In the genomic region with DNA sequence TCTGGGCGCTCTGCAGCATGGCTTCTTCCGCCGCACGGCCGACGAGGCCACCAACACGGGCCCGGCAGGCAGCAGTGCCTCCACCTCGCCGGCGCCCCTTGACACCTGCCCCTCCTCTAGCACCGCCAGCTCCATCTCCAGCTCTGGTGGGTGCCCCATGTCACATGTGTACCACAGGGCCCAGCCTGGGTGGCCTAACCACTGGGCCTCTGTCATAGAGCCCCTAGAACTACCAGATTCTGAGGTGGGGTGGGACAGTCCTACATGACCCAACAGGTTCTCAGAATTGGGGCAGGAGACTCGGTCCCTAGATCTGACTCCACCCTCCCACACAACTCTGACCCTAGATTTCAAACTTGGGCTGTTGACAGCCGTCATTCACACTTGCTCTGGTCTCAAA, we compare ENCODE assay signal across 32 mouse cellular contexts. TPM values are rescaled to one million over a fixed set of nuclear protein-coding genes. Genes with fewer than 3 reads are reported as not detected.
DNase-seq lines count a peak whose midpoint lies in the region; ATAC-seq and TF ChIP-seq lines count a peak whose summit lies in the region.
"Had no signal": no experiment of that assay in that cellular context is flagged by ENCODE, and none has a peak within 500 bp of the region (broad histone marks: within the 10 kb centered on the region; RNA-seq: fewer than 3 reads in every experiment).

No protein-coding gene starts in this region.

- peak; percentile 46; the same call in 1 of the 2 replicates for ATAC-seq in heart, embryonic 11.5 days (replicated peaks; ENCODE audit: insufficient number of reproducible peaks, low FRiP score, low TSS enrichment)
- no peak for ATAC-seq in heart, embryonic 12.5 days (ENCODE audit: insufficient number of reproducible peaks, low FRiP score)
- 0 out of 2 replicates have a peak, but pooled peaks have one; percentile 12 for ATAC-seq in lung, postnatal 0 days
- 0 out of 2 replicates have a peak, but pooled peaks have one; percentile 12 for ATAC-seq in stomach, embryonic 15.5 days (ENCODE audit: insufficient read depth, low FRiP score, low read depth)
- no peak for ATAC-seq in stomach, postnatal 0 days (ENCODE audit: low FRiP score, low TSS enrichment)
- ATAC-seq in midbrain, embryonic 16.5 days = 0 out of 2 replicates have a peak, but pooled peaks have one; percentile 25
- ATAC-seq: forebrain, embryonic 13.5 days; liver, embryonic 12.5 days had no signal

- TF ChIP-seq EP300 in lung, postnatal 0 days (IDR thresholded peaks at IDR 0.05) = no peak
- TF ChIP-seq EP300 in stomach, postnatal 0 days (optimal IDR thresholded peaks at IDR 0.05) = no peak

- TF ChIP-seq CTCF in lung, postnatal 0 days (IDR thresholded peaks at IDR 0.05) = no peak
- TF ChIP-seq CTCF in stomach, postnatal 0 days (IDR thresholded peaks at IDR 0.05; ENCODE audit: low read depth) = no peak

- H3K9me3 ChIP-seq in heart, embryonic 11.5 days (replicated peaks; ENCODE audit: control insufficient read depth, low read length) = no peaks in the 10 kb centered on the region
- no peaks in the 10 kb centered on the region for H3K9me3 ChIP-seq in heart, embryonic 12.5 days (replicated peaks)
- no peaks in the 10 kb centered on the region for H3K9me3 ChIP-seq in lung, postnatal 0 days (ENCODE audit: low read length)
- H3K9me3 ChIP-seq in stomach, embryonic 15.5 days = no peaks in the 10 kb centered on the region
- no peaks in the 10 kb centered on the region for H3K9me3 ChIP-seq in stomach, postnatal 0 days (ENCODE audit: control insufficient read depth, low read length)
- no peaks in the 10 kb centered on the region for H3K9me3 ChIP-seq in midbrain, embryonic 16.5 days (replicated peaks; ENCODE audit: control insufficient read depth, low read length, poor library complexity, severe bottlenecking)
- H3K9me3 ChIP-seq: forebrain, embryonic 13.5 days; hindbrain, embryonic 13.5 days; liver, embryonic 12.5 days; neural tube, embryonic 12.5 days had no signal

- H3K4me3 ChIP-seq in heart, embryonic 11.5 days (ENCODE audit: low read depth, low read length) = no peak overlapping the region
- no peak overlapping the region for H3K4me3 ChIP-seq in heart, embryonic 12.5 days
- H3K4me3 ChIP-seq in lung, postnatal 0 days (ENCODE audit: low read depth, low read length) = no peak overlapping the region
- H3K4me3 ChIP-seq in stomach, embryonic 15.5 days (replicated peaks) = no peak overlapping the region
- no peak overlapping the region for H3K4me3 ChIP-seq in stomach, postnatal 0 days (ENCODE audit: low read depth, low read length)
- no peak overlapping the region for H3K4me3 ChIP-seq in midbrain, embryonic 16.5 days (ENCODE audit: low read depth, low read length)
- H3K4me3 ChIP-seq: forebrain, embryonic 13.5 days; hindbrain, embryonic 13.5 days; left cerebral cortex, adult 2 months; liver, embryonic 12.5 days; neural tube, embryonic 12.5 days had no signal

- H3K4me1 ChIP-seq in heart, embryonic 11.5 days (ENCODE audit: control insufficient read depth, insufficient read depth, low read length) = peaks cover 3% of the 10 kb centered on the region
- peaks cover 6% of the 10 kb centered on the region for H3K4me1 ChIP-seq in heart, embryonic 12.5 days (replicated peaks)
- no peaks in the 10 kb centered on the region for H3K4me1 ChIP-seq in lung, postnatal 0 days (ENCODE audit: insufficient read depth, low read depth, low read length)
- peaks cover 3% of the 10 kb centered on the region for H3K4me1 ChIP-seq in stomach, embryonic 15.5 days
- H3K4me1 ChIP-seq in stomach, postnatal 0 days (replicated peaks; ENCODE audit: control insufficient read depth, insufficient read depth) = no peaks in the 10 kb centered on the region
- H3K4me1 ChIP-seq in midbrain, embryonic 16.5 days (ENCODE audit: control insufficient read depth, insufficient read depth, low read length) = peaks cover 7% of the 10 kb centered on the region

- H3K4me2 ChIP-seq in heart, embryonic 11.5 days = no peak overlapping the region
- H3K4me2 ChIP-seq in heart, embryonic 12.5 days = no peak overlapping the region
- no peak overlapping the region for H3K4me2 ChIP-seq in lung, postnatal 0 days (replicated peaks; ENCODE audit: low read depth, low read length)
- H3K4me2 ChIP-seq in stomach, embryonic 15.5 days = no peak overlapping the region
- H3K4me2 ChIP-seq in stomach, postnatal 0 days (replicated peaks; ENCODE audit: low read depth) = no peak overlapping the region
- no peak overlapping the region for H3K4me2 ChIP-seq in midbrain, embryonic 16.5 days (ENCODE audit: low read length)
- H3K4me2 ChIP-seq: forebrain, embryonic 13.5 days; hindbrain, embryonic 13.5 days; liver, embryonic 12.5 days; neural tube, embryonic 12.5 days had no signal

- 89% methylated on average over 14 of the region's 14 CpGs for WGBS in heart, embryonic 11.5 days (ENCODE audit: insufficient replicate concordance)
- 88% methylated on average over 14 of the region's 14 CpGs for WGBS in heart, embryonic 12.5 days
- WGBS in lung, postnatal 0 days = 91% methylated on average over 14 of the region's 14 CpGs
- WGBS in stomach, embryonic 15.5 days = 92% methylated on average over 14 of the region's 14 CpGs
- 92% methylated on average over 14 of the region's 14 CpGs for WGBS in stomach, postnatal 0 days
- WGBS in midbrain, embryonic 16.5 days = 95% methylated on average over 14 of the region's 14 CpGs

- H3K27me3 ChIP-seq in heart, embryonic 11.5 days (ENCODE audit: control insufficient read depth, insufficient read depth, low read length) = no peaks in the 10 kb centered on the region
- H3K27me3 ChIP-seq in heart, embryonic 12.5 days (replicated peaks) = no peaks in the 10 kb centered on the region
- no peaks in the 10 kb centered on the region for H3K27me3 ChIP-seq in lung, postnatal 0 days (replicated peaks; ENCODE audit: insufficient read depth, low read length)
- H3K27me3 ChIP-seq in stomach, embryonic 15.5 days (replicated peaks) = no peaks in the 10 kb centered on the region
- H3K27me3 ChIP-seq in stomach, postnatal 0 days (ENCODE audit: control insufficient read depth, insufficient read depth, low read length) = no peaks in the 10 kb centered on the region
- H3K27me3 ChIP-seq in midbrain, embryonic 16.5 days (ENCODE audit: control insufficient read depth, insufficient read depth, low read depth, low read length) = no peaks in the 10 kb centered on the region
- H3K27me3 ChIP-seq: forebrain, embryonic 13.5 days; hindbrain, embryonic 13.5 days; liver, embryonic 12.5 days; neural tube, embryonic 12.5 days had no signal

- no peak overlapping the region for H3K9ac ChIP-seq in heart, embryonic 11.5 days (ENCODE audit: low read depth, low read length)
- H3K9ac ChIP-seq in heart, embryonic 12.5 days = no peak overlapping the region
- no peak overlapping the region for H3K9ac ChIP-seq in lung, postnatal 0 days (replicated peaks; ENCODE audit: low read depth)
- H3K9ac ChIP-seq in stomach, embryonic 15.5 days = no peak overlapping the region
- no peak overlapping the region for H3K9ac ChIP-seq in stomach, postnatal 0 days (ENCODE audit: low read length)
- H3K9ac ChIP-seq in midbrain, embryonic 16.5 days (ENCODE audit: low read depth, low read length) = no peak overlapping the region
- H3K9ac ChIP-seq: forebrain, embryonic 13.5 days; hindbrain, embryonic 13.5 days; liver, embryonic 12.5 days; liver, postnatal 0 days; neural tube, embryonic 12.5 days had no signal

- DNase-seq in lung, postnatal 0 days (ENCODE audit: low spot score) = no peak
- DNase-seq in lung, postnatal 4 days = no peak
- no peak for DNase-seq in stomach, postnatal 0 days (ENCODE audit: low spot score)
- no peak for DNase-seq in layer of hippocampus, adult 18-20 months (ENCODE audit: low spot score in 2 of 2)
- DNase-seq: adrenal gland, postnatal 10 days; cerebellum, adult 8-10 months; cerebellum, postnatal 25 days; heart, postnatal 36 days; kidney, adult 9 months; kidney, postnatal 14 days; liver, postnatal 0 days; right cerebral cortex, postnatal 4 days; thymus, postnatal 4 days had no signal

- no peak overlapping the region for H3K27ac ChIP-seq in heart, embryonic 11.5 days (ENCODE audit: low read depth, low read length)
- no peak overlapping the region for H3K27ac ChIP-seq in heart, embryonic 12.5 days (ENCODE audit: poor library complexity, severe bottlenecking)
- no peak overlapping the region for H3K27ac ChIP-seq in lung, postnatal 0 days (ENCODE audit: low read length)
- no peak overlapping the region for H3K27ac ChIP-seq in stomach, embryonic 15.5 days
- no peak overlapping the region for H3K27ac ChIP-seq in stomach, postnatal 0 days (replicated peaks)
- no peak overlapping the region for H3K27ac ChIP-seq in midbrain, embryonic 16.5 days (ENCODE audit: low read length)
- H3K27ac ChIP-seq: forebrain, embryonic 13.5 days; hindbrain, embryonic 13.5 days; left cerebral cortex, adult 2 months; liver, embryonic 12.5 days; macrophage; neural tube, embryonic 12.5 days had no signal

- peaks cover 76% of the 10 kb centered on the region for H3K36me3 ChIP-seq in heart, embryonic 11.5 days (ENCODE audit: control insufficient read depth, insufficient read depth, low read length)
- peaks cover 95% of the 10 kb centered on the region for H3K36me3 ChIP-seq in heart, embryonic 12.5 days
- peaks cover 52% of the 10 kb centered on the region for H3K36me3 ChIP-seq in lung, postnatal 0 days (ENCODE audit: insufficient read depth, low read length)
- H3K36me3 ChIP-seq in stomach, embryonic 15.5 days = peaks cover 81% of the 10 kb centered on the region
- peaks cover 33% of the 10 kb centered on the region for H3K36me3 ChIP-seq in stomach, postnatal 0 days (ENCODE audit: control insufficient read depth, insufficient read depth, low read length)
- H3K36me3 ChIP-seq in midbrain, embryonic 16.5 days (ENCODE audit: control insufficient read depth, insufficient read depth, low read length) = peaks cover 71% of the 10 kb centered on the region

RNA-seq across cellular contexts. Expression of gene Dyrk1b, which starts 6.6 kb away (rescaled TPM):
- polyA plus RNA-seq in heart, embryonic 11.5 days (2014; fragmentation: Nextera tagmentation; extraction: Ambion mirVana) = 8.5 and 9.9 TPM in 2 replicates
- 9.1 and 11.4 TPM in 2 replicates for polyA plus RNA-seq in heart, embryonic 12.5 days (2016; fragmentation: Nextera tagmentation; extraction: Ambion mirVana)
- polyA plus RNA-seq in lung, postnatal 0 days (2015; fragmentation: Nextera tagmentation; extraction: Ambion mirVana) = 11.6 and 12.2 TPM in 2 replicates
- 8.1 and 9.3 TPM in 2 replicates for polyA plus RNA-seq in stomach, embryonic 15.5 days (2015; fragmentation: Nextera tagmentation; extraction: Ambion mirVana)
- polyA plus RNA-seq in stomach, postnatal 0 days (2015; fragmentation: Nextera tagmentation; extraction: Ambion mirVana) = 4.6 and 5.7 TPM in 2 replicates
- 10.2 and 12.1 TPM in 2 replicates for polyA plus RNA-seq in midbrain, embryonic 16.5 days (2015; fragmentation: Nextera tagmentation; extraction: Ambion mirVana)
- 10 to 100 TPM; 41.8 to 43.7 TPM for total RNA-seq in layer of hippocampus, adult 18-20 months (2021)

RNA-seq across cellular contexts. Expression of gene Fbl, which starts 16.4 kb away (rescaled TPM):
- 23.9 and 32.3 TPM in 2 replicates for polyA plus RNA-seq in heart, embryonic 11.5 days (2014; fragmentation: Nextera tagmentation; extraction: Ambion mirVana)
- polyA plus RNA-seq in heart, embryonic 12.5 days (2016; fragmentation: Nextera tagmentation; extraction: Ambion mirVana) = 92.1 TPM in 2 replicates
- polyA plus RNA-seq in lung, postnatal 0 days (2015; fragmentation: Nextera tagmentation; extraction: Ambion mirVana) = 36.1 and 37.2 TPM in 2 replicates
- polyA plus RNA-seq in stomach, embryonic 15.5 days (2015; fragmentation: Nextera tagmentation; extraction: Ambion mirVana) = 108 and 135 TPM in 2 replicates
- polyA plus RNA-seq in stomach, postnatal 0 days (2015; fragmentation: Nextera tagmentation; extraction: Ambion mirVana) = 57.1 and 61.6 TPM in 2 replicates
- polyA plus RNA-seq in midbrain, embryonic 16.5 days (2015; fragmentation: Nextera tagmentation; extraction: Ambion mirVana) = 69.8 and 72.4 TPM in 2 replicates
- total RNA-seq in layer of hippocampus, adult 18-20 months (2021) = 10 to 100 TPM; 43.0 to 46.4 TPM

RNA-seq across cellular contexts. Expression of gene 9530053A07Rik, which starts 56.6 kb away (rescaled TPM):
- polyA plus RNA-seq in heart, embryonic 11.5 days (2014; fragmentation: Nextera tagmentation; extraction: Ambion mirVana) = not detected in 2 replicates
- polyA plus RNA-seq in heart, embryonic 12.5 days (2016; fragmentation: Nextera tagmentation; extraction: Ambion mirVana) = 0.04 and 0.08 TPM in 2 replicates
- polyA plus RNA-seq in lung, postnatal 0 days (2015; fragmentation: Nextera tagmentation; extraction: Ambion mirVana) = 0.50 and 0.51 TPM in 2 replicates
- 0.04 and 0.05 TPM in 2 replicates for polyA plus RNA-seq in stomach, embryonic 15.5 days (2015; fragmentation: Nextera tagmentation; extraction: Ambion mirVana)
- 0.08 and 0.12 TPM in 2 replicates for polyA plus RNA-seq in stomach, postnatal 0 days (2015; fragmentation: Nextera tagmentation; extraction: Ambion mirVana)
- polyA plus RNA-seq in midbrain, embryonic 16.5 days (2015; fragmentation: Nextera tagmentation; extraction: Ambion mirVana) = 0.03 and 0.07 TPM in 2 replicates
- under 1 TPM in 1 of 2 experiments, not detected in 1; 0.05 TPM for total RNA-seq in layer of hippocampus, adult 18-20 months (2021)
- total RNA-seq: adrenal gland, postnatal 10 days; gastrocnemius, adult 18-20 months; gastrocnemius, postnatal 4 days; heart, postnatal 36 days; megakaryocyte-erythroid progenitor cell, adult 5-6 weeks had no signal
- polyA plus RNA-seq: embryonic facial prominence, embryonic 11.5 days; frontal cortex, adult 2 months; intestine, embryonic 14.5 days; limb, embryonic 14.5 days; liver, postnatal 0 days; lung, embryonic 16.5 days; macrophage; spleen, adult 2 months had no signal

Comparison
In these comparisons a context has a peak if more than half of its experiments do, and no peak if none do; other contexts are left out.
1. ATAC-seq: peak in heart, embryonic 11.5 days (single experiment), lung, postnatal 0 days (single experiment), stomach, embryonic 15.5 days (single experiment) and midbrain, embryonic 16.5 days (single experiment); none in heart, embryonic 12.5 days (single experiment) and stomach, postnatal 0 days (single experiment).